Mouse (Mus musculus): ENCODE results near the gene Usp16. TPM values are rescaled to one million over a fixed set of nuclear protein-coding genes. Genes with fewer than 3 reads are reported as not detected.
A peak's percentile ranks its signal among the peaks of the same experiment; 100 is the strongest.

Usp16 gene
- total RNA-seq (2021) (10 to 100 TPM; 63.2 to 81.6 TPM), polyA plus RNA-seq (2012; rRNA removed) (4.8 and 7.5 TPM in 2 replicates)
- long read RNA-seq, transcript Usp16-201 (18 exons, 3,205 nt): major isoform, 22 of 32 reads
- long read RNA-seq, partial matches to known transcripts: 4 of 32 reads
- long read RNA-seq, other reads (novel, unspliced or antisense): 4 of 32 reads

DNA sequence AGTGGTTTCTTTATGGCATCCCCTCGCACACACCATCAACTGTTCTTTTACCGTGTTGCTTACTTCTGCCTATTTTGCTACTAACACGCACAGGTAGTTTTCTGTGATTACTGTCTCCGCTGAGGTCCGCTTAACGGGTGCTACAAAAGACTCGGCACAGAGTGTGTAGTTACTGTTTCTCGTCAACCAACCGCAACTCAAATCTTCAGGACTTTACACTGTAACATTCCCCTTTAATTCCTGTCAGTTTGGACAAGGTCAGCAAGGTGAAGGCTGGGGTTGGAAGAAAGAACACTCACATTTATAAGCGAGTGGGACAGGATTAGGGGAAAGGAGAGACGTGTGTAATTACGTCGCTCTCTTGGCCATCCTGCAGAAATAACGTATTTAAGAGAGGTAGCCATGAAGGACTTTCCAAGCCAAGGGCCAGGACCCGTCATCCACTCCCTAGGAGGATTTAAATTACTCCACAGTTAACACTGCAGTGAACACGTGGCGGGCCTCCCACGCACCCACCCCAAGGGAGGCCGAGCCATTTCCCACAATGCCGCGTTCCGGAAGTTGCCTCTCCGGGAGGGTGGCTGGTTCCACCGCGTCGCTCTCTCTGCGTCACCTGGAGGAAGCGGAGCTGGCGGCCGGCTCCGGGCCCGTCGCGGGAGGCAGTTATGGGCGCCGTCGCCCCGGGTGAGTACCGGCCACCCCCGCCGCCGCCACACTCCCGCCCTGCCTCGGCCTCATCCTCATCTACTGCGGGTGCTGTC is at the start of gene Usp16:
Gene Usp16, plus strand, starts transcription at position 285 of the 761 bp plus-strand sequence.
- peak; percentile 97 for DNase-seq

DNA sequence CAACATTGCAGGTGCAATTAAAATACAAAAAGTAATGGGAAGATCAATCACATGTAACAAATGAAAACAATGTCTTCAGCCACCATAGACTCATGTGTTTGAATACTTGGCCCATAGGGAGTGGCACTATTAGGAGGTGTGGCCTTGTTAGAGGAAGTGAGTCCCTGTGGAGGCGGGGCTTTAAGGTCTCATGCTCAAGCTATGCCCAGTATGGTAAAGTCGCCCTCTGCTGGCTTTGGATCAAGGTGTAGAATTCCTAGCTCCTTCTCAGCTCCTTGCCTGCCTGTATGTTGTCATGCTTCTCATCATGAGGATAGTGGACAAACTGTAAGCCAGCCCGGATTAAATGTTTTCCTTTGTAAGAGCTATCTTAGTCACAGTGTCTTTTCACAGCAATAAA is 49.5 kb upstream of the Usp16 start:
- DNase-seq: no peak

DNA sequence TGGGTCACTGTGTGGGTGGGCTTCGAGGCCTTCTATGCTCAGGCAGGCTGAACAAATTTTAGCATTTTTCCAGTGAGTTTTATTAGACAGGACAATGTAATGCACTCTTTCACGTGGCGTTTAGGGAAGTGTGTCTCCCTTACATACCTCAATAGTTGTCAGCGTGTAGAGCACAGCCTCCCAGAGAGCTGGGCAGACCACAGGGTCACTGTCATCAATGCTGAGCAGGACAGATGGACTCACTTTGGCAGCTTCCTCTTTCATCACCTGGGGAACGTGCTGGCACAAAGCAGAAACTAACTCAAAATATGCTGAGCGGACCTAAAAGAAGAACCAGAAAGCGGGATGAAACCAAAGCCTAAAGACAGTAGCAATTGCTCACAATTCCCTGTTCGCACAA is 33.8 kb upstream of the Usp16 start:
- no peak for DNase-seq

DNA sequence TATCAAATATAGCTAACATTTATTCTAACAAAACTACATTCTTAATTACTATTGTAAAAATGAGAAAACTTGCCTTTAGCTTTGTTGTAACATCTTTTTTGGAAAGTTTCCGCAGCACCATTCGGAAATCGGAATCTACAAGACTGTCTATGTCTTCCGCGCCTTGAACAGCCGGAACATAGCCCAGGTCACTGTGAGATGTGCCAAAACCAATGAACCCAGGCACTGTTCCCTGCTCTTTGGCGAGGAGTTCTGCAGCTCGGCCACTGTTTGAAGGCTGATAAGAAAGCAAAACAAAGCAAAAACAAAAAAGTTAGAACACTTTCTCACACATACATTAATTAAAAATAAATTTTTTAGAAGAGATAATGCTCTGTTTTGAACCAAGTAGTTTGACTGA is 27.0 kb upstream of the Usp16 start:
- no peak for DNase-seq

DNA sequence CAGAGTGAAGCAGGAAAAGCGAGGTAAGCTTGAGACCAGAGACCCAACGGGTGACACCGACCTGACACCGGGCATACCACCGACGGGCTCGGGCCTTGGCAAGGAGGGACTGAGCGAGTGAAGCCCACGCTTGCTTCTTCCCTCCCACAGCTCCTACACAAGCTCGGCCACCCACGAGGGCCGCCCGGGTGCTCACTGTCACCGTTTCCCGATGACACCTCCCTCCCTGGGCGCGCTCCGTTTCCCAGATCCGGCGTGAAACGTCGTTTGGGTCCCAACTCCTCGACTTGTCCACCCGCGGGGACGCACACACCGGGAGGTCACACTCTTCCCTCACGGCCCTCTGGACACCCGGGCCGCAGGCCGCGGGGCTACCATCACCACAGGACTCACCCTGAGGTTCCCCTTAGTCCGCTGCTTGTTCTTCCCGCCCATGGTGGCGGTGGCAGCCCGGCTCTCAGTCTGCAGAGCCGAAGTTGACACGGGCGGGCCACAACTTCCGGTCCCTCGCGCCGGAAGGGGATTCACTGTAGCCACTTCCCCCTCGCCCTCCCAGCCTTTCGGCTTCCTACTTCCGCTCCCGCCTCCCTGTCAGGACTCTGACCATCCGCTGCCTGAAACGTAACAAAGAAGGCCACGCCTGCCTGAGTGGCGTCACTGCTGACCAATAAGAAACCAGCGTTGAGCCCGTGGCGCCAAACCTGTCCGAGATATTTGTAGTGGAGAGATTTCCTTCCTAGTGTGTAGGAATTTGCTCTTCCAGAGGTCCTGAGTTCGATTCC is 22.3 kb upstream of the Usp16 start, which contains the start of gene Ltn1:
Gene Ltn1, minus strand, starts transcription at position 580 of the 782 bp plus-strand sequence.
- DNase-seq: peak; percentile 99

DNA sequence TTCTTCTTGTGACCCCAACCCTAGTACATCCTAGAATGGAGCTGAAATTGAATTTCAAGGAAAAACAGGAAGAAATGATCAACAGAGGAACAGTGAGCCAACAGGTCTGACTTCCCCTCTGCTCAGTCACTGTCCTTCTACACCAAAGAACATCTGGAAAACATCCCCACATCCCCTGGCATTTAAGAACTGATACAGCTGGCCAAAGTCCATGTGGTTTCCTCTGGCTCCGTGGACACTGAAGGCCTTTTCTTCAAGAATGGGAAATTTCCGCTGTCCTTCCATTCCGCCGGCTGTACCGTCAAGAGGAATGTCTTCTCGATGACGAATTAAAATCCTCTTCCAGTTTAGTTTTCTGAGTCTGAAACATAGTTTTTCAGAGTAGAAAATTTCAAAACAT is 20.2 kb upstream of the Usp16 start:
- no peak for DNase-seq

DNA sequence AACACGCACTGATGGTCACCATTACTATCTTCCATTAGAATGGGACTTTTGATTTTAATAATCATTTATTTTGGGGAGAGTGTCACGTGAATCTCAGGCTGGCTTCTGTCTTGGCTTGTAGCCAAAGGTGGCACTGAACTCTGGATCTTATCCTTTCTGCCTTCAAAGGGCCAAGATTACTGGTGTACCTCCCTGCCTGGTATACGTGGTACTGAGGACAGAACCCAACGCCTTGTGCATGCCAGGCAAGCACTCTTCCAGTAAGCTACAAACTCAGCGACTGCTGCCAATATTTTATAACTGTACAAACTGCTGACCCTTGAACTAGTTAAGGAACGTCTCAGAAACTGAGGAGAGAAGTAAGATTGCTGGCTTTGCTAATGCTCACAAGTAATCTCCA is 19.6 kb upstream of the Usp16 start:
- DNase-seq: no peak

DNA sequence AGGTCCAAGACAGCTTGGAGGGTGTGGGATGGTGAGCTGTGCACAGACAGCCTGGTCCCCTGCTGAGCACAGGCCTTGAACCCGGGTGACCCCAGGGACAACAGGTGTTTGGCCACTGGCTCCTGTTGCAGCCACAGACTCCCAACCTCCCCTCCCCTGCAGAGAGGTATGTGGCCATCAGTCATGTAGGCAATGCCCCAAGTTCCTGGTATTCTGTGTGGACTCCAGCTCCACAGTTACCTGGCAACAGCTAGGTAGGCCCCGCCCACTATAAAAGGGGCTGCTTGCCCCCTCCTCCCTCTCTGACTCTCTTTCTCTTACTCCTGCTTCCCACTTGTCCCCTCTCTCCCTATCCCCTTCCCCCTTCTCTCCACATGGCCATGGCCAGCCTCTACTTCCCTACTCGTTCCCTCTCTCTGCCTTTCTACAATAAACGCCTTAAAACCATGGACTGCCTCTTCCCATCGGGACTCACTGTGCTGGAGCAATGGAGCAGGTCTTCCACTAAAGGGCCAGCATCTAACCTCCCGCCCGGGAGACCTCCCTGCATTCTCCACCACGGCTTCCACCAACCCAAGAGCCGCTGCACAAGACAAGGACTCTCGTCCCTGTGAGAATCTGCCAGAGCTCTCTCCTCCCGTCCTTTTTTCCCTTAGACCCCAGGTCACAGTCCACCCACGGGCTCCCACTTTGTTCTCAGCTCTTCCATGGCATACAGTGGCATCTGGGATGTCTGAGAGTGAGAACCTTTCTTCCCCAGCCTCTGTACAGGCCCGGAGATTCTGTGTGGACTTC is 18.9 kb upstream of the Usp16 start:
- no peak for DNase-seq

DNA sequence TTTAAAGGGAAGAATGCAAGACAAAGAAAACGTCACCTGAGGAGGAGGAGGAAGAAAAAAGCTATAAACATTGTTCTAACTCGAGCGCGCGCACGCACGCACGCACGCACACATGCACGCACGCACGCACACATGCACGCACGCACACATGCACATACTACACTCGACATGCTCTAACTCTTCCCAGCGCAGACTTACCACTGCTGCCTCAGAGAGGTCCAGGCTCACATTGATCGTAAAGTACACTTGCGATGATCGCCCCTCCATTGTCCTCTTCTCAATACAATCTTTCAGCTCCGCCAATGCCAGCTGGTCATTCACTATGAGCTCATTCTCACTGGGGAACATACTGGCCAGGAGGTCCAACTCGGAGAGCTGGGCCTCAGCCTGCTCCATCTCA is 17.4 kb upstream of the Usp16 start:
- DNase-seq: no peak

DNA sequence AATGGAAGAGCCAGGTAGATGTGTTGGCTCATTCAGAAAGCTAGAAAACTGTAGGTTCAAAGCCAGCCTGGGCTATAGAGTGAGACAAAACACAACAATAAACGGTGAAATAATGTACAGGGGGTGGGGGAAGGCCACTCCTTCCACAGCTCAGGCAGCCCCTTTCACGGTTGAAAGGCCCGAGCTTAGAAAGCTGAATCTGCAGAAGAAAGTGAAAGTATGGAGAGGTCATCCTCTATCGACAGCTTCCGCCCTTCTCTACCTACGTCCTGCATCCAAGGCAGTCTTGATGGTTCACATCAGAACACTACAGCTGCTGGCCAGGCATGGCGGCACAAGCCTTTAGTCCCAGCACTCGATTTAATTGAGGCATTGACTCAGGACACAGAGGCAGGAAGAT is 15.8 kb upstream of the Usp16 start:
- no peak for DNase-seq

DNA sequence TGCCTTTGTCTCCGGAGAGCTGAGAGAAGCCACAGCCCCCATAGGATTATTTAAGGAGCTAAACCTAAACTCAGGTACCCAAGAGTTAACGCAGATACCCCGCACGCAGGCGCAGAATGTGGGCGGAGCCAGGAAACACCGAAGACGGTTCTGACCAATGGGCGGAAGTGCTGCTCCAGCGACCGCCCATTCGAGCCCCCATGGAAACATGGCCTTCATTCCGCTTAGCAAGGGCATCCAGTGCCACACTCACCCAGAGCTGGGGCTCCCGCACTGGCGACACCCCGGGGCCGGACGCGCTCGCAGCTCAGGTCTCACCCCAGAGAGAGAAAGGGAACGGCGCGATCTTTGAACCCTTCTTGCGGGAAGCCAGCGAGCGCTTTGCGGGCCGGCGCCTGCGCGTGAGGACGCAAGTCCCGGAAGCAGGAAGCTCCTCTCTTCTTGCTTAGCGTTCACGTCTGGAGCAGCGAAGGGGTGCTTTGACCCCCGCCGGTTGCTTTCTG is 14.3 kb upstream of the Usp16 start, which contains the start of gene Rwdd2b:
Gene Rwdd2b, minus strand, starts transcription at position 390 of the 503 bp plus-strand sequence.
- DNase-seq: peak; percentile 95

DNA sequence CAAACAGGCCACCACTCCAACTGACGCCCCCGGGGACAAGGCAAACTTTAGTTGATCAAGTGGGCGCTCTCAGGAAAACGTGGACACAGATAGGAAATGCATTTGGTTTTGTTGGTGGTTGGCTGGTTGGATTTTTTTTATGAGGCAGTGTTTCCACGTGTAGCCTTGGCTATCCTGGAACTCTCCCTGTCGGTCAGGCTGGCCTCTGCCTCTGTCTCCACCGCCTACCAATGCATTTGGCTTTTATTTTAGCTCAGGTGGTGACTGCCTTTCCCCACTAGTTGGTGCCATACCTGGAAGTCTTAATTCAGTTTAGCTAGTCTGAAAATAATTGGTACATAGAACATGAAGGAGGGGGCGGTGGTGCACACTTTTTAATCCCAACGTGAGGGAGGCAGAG is 13.4 kb upstream of the Usp16 start:
- peak; percentile 18 for DNase-seq

DNA sequence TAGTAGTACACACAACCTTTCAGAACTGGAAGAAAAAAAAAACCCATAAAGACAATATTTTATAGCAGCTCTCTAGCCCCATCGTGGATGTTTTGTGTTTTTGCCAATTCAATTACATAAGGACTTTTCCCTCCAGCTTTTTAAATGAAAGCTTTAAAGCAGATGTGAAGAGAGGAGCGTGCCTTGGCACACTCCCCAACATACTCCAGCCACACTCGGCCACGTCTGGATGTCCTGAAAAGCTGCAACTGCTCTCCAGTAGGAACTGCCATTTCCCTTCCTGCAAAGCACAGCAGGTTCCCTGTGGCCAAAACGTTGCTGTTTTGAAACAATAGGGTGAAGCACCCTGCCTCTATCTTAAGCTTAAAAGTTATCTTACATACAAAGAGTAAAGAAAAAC is 12.2 kb upstream of the Usp16 start:
- no peak for DNase-seq

DNA sequence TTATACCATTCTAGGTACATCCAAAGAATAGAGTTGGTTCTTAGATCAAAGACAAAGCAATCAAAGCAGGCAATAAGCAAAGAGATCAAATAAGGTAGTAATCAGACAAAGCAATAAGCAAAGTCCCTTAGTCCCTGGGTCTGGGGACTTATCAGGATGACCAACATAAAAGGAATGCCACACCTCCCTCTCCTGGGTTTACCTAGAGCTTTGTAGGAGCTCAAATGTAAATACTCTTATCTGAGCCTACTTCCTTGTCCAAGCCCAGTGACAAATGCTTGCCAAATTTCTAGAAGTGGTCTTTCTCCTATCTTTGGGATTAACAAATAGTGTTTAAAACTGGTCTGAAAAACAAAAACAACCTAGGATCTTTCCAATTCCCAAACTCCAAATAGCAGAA is 11.3 kb upstream of the Usp16 start:
- no peak for DNase-seq

DNA sequence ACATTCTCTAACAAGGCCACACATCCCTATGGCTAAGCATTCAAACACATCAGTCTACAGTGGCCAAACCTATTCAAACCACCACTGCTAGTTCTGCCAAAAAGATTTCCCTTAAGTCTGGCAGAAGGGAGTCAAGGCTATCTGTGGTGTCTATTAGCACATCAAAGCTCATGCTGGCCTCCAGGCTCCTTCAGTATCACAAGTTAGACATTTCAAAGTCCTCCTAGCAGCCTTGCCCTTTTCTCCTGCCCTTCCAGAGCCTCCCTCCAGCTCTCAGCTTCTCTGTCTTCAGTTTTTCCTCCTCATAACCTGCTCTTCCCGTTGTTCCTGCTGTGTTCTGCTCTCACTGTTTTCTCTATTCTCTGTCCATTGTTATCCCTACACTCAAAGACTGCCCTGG is 10.4 kb upstream of the Usp16 start:
- peak; percentile 31 for DNase-seq

DNA sequence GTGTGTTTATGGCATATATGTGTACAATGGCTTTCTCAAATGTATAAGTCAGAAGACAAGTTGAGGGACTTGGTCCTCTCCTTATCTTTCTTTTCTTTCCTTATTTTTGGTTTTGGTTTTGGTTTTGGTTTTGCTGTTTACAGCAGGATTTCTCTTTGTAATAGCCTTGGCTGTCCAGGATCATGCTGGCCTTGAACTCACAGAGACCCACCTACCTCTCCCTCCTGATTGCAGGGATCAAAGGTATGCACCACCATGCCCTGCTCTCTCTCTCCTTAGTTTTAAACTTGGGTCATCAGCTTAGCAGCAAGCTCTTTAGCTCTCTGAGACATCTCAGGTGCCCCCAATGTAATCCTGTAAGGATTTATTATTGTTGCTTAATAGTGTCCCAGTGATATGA is 9.4 kb upstream of the Usp16 start:
- no peak for DNase-seq

DNA sequence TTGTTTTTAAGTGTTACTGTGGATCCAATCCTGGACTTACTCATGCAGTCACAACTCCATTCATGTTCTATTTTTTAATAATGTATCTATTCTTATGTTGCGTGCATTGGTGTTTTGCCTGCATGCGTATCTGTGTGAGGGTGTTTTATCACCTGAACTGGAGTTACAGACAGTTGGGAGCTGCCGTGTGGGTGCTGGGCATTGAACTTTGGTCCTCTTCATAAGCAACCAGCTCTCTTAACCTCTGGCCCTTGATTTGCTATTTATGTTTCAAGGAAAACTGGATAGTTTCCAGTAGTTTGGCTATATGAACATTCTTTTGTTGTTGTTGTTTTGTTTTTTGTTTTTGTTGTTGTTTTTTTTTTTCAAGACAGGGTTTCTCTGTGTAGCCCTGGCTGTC is 9.0 kb upstream of the Usp16 start:
- DNase-seq: no peak

DNA sequence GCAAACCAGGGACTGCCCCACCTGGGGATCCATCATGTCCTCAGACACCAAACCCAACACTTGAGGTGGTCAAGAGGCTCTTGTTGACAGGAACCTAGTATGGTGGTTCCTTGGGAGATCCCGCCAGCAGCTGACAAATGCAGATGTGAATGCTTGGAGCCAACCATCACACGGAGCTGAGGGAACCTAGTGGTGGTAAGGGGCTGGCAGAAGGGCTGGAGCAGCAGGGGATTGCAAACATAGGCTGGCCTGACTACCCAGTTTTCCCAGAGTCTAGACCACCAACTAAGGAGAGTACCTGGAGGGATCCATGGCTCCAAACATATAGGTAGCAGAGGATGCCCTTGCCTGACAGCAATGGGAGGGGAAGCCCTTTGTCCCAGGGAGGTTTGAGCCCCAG is 1.3 kb upstream of the Usp16 start:
- no peak for DNase-seq

DNA sequence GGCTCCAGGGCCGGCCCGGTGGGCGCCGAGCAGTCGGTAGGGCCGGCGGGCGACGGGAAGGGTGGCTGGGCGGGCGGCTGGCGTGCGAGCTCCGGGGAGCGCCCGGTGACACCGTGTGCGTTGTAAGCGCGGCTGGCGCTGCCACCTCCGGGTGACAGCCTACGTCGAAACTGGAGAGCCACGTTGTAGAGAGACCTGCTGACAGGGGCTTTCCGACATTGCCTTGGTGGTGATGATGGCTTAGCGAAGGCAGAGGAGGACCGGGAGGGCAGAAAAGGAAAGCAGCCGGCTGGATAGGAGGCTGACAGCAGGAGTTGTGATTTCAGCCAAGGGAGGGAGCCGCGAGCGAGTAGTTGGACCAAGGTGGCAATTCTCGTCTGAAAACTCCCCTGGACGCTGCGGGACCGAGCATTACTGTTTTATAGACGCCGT is 693 bp downstream of the Usp16 start:
- DNase-seq: no peak

DNA sequence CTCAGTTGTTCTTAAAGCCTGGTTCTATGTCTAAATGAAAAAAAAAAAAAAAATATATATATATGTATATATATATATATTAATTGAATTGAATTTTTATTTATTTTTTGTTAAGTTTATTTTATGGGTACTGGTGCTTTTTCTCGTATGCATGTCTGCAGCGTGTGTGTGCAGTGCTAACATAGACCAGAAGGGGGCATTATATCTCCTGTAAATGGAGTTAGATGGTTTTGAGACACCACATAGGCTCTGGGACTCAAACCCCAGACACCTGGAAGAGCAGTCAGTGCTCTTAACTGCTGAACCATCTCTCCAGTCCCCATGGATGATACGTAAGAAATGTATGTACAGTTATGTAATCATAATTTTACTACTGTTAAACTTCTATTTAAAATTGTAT is 4.2 kb downstream of the Usp16 start:
- DNase-seq: no peak

DNA sequence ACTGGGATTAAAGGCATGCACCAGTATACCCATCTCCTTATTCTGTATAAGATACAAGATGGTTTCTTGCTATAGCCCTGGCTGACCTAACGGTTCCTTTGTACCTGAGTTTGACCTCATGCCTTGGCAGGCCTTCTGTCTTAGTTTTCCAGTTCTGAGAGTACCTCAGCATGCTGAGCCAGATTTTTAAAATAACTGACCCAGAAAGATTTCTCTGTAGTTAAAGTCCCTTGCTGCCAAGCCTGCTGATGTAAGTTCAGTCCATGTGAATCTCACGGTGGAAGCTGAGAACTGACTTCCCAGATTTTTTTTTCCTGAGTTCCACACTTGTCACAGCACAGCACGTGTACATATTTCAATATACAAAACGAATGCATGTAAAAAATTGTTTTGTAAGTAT is 16.1 kb downstream of the Usp16 start:
- DNase-seq: no peak

DNA sequence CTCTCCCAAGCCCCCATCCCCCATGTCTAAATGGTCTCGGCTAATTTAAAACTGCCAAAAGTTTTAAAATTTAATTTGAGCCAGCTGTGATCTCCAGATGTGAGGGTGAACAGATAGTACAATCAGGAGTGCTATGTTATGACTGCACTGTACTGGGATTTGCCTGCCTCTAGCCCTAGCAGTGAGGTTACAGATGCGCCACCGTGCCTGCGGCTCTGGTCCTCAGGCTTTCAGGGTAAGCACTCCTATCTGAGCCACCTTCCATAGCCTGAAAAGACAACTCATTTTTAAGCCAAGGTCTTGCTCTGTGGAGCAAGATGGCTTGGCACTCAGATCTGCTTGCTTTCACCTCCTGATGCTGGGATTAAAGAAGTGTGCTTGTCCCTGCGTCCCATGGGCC is 29.9 kb downstream of the Usp16 start:
- no peak for DNase-seq

Data from adrenal gland, adult 2 months (tissue).